Mouse (Mus musculus) midbrain, postnatal 0 days (tissue): ENCODE data around the gene Tuba3b. TPM values are rescaled to one million over a fixed set of nuclear protein-coding genes. Genes with fewer than 3 reads are reported as not detected.

Experiments used
- ATAC-seq: fragments of 200-750 bp; cut with Nextera tagmentation; 2 replicates; pipeline ENCODE4 v1.8.0; 2017; ENCODE audit warnings: moderate number of reproducible peaks, mild to moderate bottlenecking, moderate TSS enrichment, moderate library complexity; ENCODE audit not compliant: low FRiP score
- DNase-seq: peaks from one replicate; pipeline ENCODE4 v3.0.0-alpha.2; 2015; ENCODE audit warnings: low spot score
- H3K27ac ChIP-seq: fragments of 300-500 bp; sonication (generic); 2 replicates; pipeline ENCODE4 v1.5.1; 2014; ENCODE audit warnings: low read depth, mild to moderate bottlenecking, low read length, mixed read lengths
- H3K27me3 ChIP-seq: fragments of 300-500 bp; sonication (generic); 2 replicates; pipeline ENCODE4 v1.6.1; 2014; ENCODE audit warnings: low read length, control low read depth, mixed read lengths; ENCODE audit not compliant: insufficient read depth
- H3K36me3 ChIP-seq: fragments of 300-500 bp; sonication (generic); 2 replicates; pipeline ENCODE4 v1.6.1; 2014; ENCODE audit warnings: low read length, control low read depth, mixed read lengths; ENCODE audit not compliant: insufficient read depth
- H3K4me1 ChIP-seq: fragments of 300-500 bp; sonication (generic); 2 replicates; pipeline ENCODE4 v1.6.1; 2014; ENCODE audit warnings: mild to moderate bottlenecking, control low read depth, antibody characterized with exemption, low read length, mixed read lengths; ENCODE audit not compliant: insufficient read depth
- H3K4me2 ChIP-seq: fragments of 300-500 bp; sonication (generic); 2 replicates; pipeline ENCODE4 v1.6.1; 2014; ENCODE audit warnings: low read depth, mild to moderate bottlenecking, low read length, mixed read lengths; ENCODE audit not compliant: poor library complexity, severe bottlenecking
- H3K4me3 ChIP-seq: fragments of 300-500 bp; sonication (generic); 2 replicates; pipeline ENCODE4 v1.5.1; 2014; ENCODE audit warnings: low read depth, mild to moderate bottlenecking, low read length, moderate library complexity
- H3K9ac ChIP-seq: fragments of 300-500 bp; sonication (generic); replicated peaks from 2 replicates; pipeline ENCODE4 v1.6.1; 2014; ENCODE audit warnings: mild to moderate bottlenecking, low read length, moderate library complexity, mixed read lengths; ENCODE audit not compliant: poor library complexity, severe bottlenecking
- H3K9me3 ChIP-seq: fragments of 300-500 bp; sonication (generic); 2 replicates; pipeline ENCODE4 v1.6.1; 2016; ENCODE audit warnings: low read length, control low read depth
- CTCF ChIP-seq: IDR thresholded peaks from 2 replicates; pipeline ENCODE4 v1.5.1; 2016; ENCODE audit warnings: antibody characterized with exemption, mild to moderate bottlenecking
- WGBS: fragments of 180-500 bp; shearing (Covaris S2); extraction: QIAGEN DNeasy Blood & Tissue Kit; methylation state at CpG from one replicate; pipeline ENCODE4 v1.1.7; 2014; 5-methylcytosine and 5-hydroxymethylcytosine counted together
- polyA plus RNA-seq: library from polyadenylated mRNA; unstranded; fragments of >200 nt; fragmentation: Nextera tagmentation; extraction: Ambion mirVana; gene quantifications from 2 replicates; pipeline ENCODE4 v1.2.1, GENCODE M21; 2015
- total RNA-seq: library from RNA; depleted of rRNA; stranded (reverse); fragments of >200 nt; gene quantifications from 2 replicates; pipeline ENCODE4 v1.2.3, GENCODE M21; 2014

Gene Tuba3b
- total and polyA plus RNA-seq, 2 experiments from 2014 or later, result 0.11 to 0.44 TPM

GRCm38 (mm10) chr6:145654062-145654836 lies 38.7 kb downstream of the Tuba3b start:
- no peaks in the 10 kb centered on the region for H3K9me3 ChIP-seq
- no peak overlapping the region for H3K4me2 ChIP-seq
- 58% methylated on average over 8 of the region's 8 CpGs for WGBS
- no peak for TF ChIP-seq CTCF
- DNase-seq (no peak), ATAC-seq (no peak)
- H3K4me3 ChIP-seq, result no peak overlapping the region
- no peaks in the 10 kb centered on the region for H3K36me3 ChIP-seq
- H3K27me3 ChIP-seq, result no peaks in the 10 kb centered on the region
- no peaks in the 10 kb centered on the region for H3K4me1 ChIP-seq
- H3K9ac ChIP-seq, result no peak overlapping the region
- no peak overlapping the region for H3K27ac ChIP-seq

GRCm38 (mm10) chr6:145655678-145656077 lies 40.1 kb downstream of the Tuba3b start:
- peak; percentile 59 for TF ChIP-seq CTCF
- Histone ChIP-seq H3K4me1 (no peaks in the 10 kb centered on the region), H3K9me3 (no peaks in the 10 kb centered on the region), H3K4me3 (no peak overlapping the region), H3K27ac (no peak overlapping the region), H3K36me3 (no peaks in the 10 kb centered on the region), H3K9ac (no peak overlapping the region), H3K27me3 (no peaks in the 10 kb centered on the region), H3K4me2 (no peak overlapping the region)
- 82% methylated on average over 1 of the region's 1 CpGs for WGBS
- DNase-seq, result no peak
- ATAC-seq, result no peak

GRCm38 (mm10) chr6:145656740-145657591 lies 41.4 kb downstream of the Tuba3b start:
- ATAC-seq (no peak), DNase-seq (no peak)
- Histone ChIP-seq H3K9me3 (no peaks in the 10 kb centered on the region), H3K4me1 (no peaks in the 10 kb centered on the region), H3K4me2 (no peak overlapping the region), H3K27ac (no peak overlapping the region), H3K4me3 (no peak overlapping the region), H3K27me3 (no peaks in the 10 kb centered on the region), H3K36me3 (no peaks in the 10 kb centered on the region), H3K9ac (no peak overlapping the region)
- 79% methylated on average over 15 of the region's 15 CpGs for WGBS
- TF ChIP-seq CTCF, result peak; percentile 59

GRCm38 (mm10) chr6:145659116-145659515 lies 43.6 kb downstream of the Tuba3b start:
- TF ChIP-seq CTCF, result no peak
- 73% methylated on average over 6 of the region's 6 CpGs for whole genome bisulfite sequencing
- no peaks in the 10 kb centered on the region for H3K4me1 ChIP-seq
- H3K27me3 ChIP-seq, result no peaks in the 10 kb centered on the region
- DNase-seq (no peak), ATAC-seq (no peak)
- H3K4me3 ChIP-seq, result no peak overlapping the region
- H3K9ac ChIP-seq, result no peak overlapping the region
- no peaks in the 10 kb centered on the region for H3K36me3 ChIP-seq
- no peak overlapping the region for H3K27ac ChIP-seq
- no peak overlapping the region for H3K4me2 ChIP-seq
- no peaks in the 10 kb centered on the region for H3K9me3 ChIP-seq

- 72% methylated on average over 11 of the region's 11 CpGs for WGBS
- Histone ChIP-seq H3K27ac (no peak overlapping the region), H3K4me3 (no peak overlapping the region), H3K9ac (no peak overlapping the region), H3K9me3 (no peaks in the 10 kb centered on the region), H3K4me2 (no peak overlapping the region), H3K4me1 (no peaks in the 10 kb centered on the region), H3K27me3 (no peaks in the 10 kb centered on the region), H3K36me3 (no peaks in the 10 kb centered on the region)
- DNase-seq, result no peak
- ATAC-seq, result no peak
- TF ChIP-seq CTCF, result no peak
These were observed 45.4 kb downstream of the Tuba3b start for GRCm38 (mm10) chr6:145660943-145661342.

GRCm38 (mm10) chr6:145664208-145664607 lies 48.7 kb downstream of the Tuba3b start:
- H3K36me3 ChIP-seq, result no peaks in the 10 kb centered on the region
- 60% methylated on average over 5 of the region's 5 CpGs for WGBS
- no peaks in the 10 kb centered on the region for H3K27me3 ChIP-seq
- DNase-seq (no peak), ATAC-seq (no peak)
- H3K4me1 ChIP-seq, result 0 out of 2 replicates have a peak, but pooled peaks cover under 1% of the 10 kb centered on the region
- no peak overlapping the region for H3K27ac ChIP-seq
- no peak overlapping the region for H3K4me2 ChIP-seq
- TF ChIP-seq CTCF, result no peak
- H3K9ac ChIP-seq, result no peak overlapping the region
- H3K9me3 ChIP-seq, result no peaks in the 10 kb centered on the region
- H3K4me3 ChIP-seq, result no peak overlapping the region
